Comparison of ENCODE assay signal across 19 mouse cellular contexts in the genomic region with DNA sequence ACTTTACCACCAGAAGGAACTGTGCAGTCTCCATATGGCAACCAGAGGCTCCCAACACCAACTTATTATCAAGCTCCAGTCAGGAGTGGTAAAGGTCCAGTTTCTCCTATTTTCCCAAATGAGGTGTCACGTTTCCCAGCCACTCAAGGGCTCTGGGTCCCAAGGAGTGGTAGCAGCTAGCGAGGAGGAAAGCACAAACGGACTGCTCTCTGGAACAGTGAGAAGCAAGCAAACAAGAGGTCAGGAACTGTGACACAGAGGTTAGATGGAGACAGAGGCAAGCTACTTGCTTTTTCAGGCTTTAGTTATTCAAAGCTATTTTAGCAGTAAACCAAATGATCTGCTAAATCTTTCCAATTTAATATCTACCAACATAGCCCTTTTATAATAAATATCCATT. TPM values are rescaled to one million over a fixed set of nuclear protein-coding genes. Genes with fewer than 3 reads are reported as not detected.
A peak's percentile ranks its signal among the peaks of the same experiment; 100 is the strongest.
DNase-seq lines count a peak whose midpoint lies in the region; ATAC-seq and TF ChIP-seq lines count a peak whose summit lies in the region.
"Had no signal": no experiment of that assay in that cellular context is flagged by ENCODE, and none has a peak within 500 bp of the region (broad histone marks: within the 10 kb centered on the region; RNA-seq: fewer than 3 reads in every experiment).

No protein-coding gene starts in this region.

- H3K27me3 ChIP-seq in intestine, postnatal 0 days (replicated peaks; ENCODE audit: control insufficient read depth, insufficient read depth, low read length), result no peaks in the 10 kb centered on the region
- no peaks in the 10 kb centered on the region for H3K27me3 ChIP-seq in intestine, embryonic 16.5 days (replicated peaks; ENCODE audit: control insufficient read depth, insufficient read depth, low read length)
- H3K27me3 ChIP-seq in liver, adult 2 months (ENCODE audit: control insufficient read depth, insufficient read depth, low read length), result no peaks in the 10 kb centered on the region
- H3K27me3 ChIP-seq in liver, embryonic 11.5 days (replicated peaks; ENCODE audit: control insufficient read depth, insufficient read depth, low read length), result no peaks in the 10 kb centered on the region
- H3K27me3 ChIP-seq in myocyte (ENCODE audit: control insufficient read depth, insufficient read depth, insufficient read length), result no peaks in the 10 kb centered on the region
- H3K27me3 ChIP-seq: embryonic facial prominence, embryonic 15.5 days; heart, embryonic 15.5 days; hindbrain, embryonic 12.5 days; intestine, embryonic 15.5 days; limb, embryonic 15.5 days had no signal

- no peak for TF ChIP-seq CTCF in intestine, postnatal 0 days (IDR thresholded peaks at IDR 0.05; ENCODE audit: low read depth)
- no peak for TF ChIP-seq CTCF in liver, adult 2 months (IDR thresholded peaks at IDR 0.05; ENCODE audit: low read depth, low read length)

- ATAC-seq in intestine, postnatal 0 days, result no peak
- no peak for ATAC-seq in intestine, embryonic 16.5 days
- ATAC-seq in liver, embryonic 11.5 days (replicated peaks; ENCODE audit: low FRiP score), result no peak
- ATAC-seq: forebrain, embryonic 14.5 days; intestine, embryonic 15.5 days had no signal

- H3K9me3 ChIP-seq in intestine, postnatal 0 days (ENCODE audit: control insufficient read depth), result no peaks in the 10 kb centered on the region
- H3K9me3 ChIP-seq in intestine, embryonic 16.5 days (ENCODE audit: control insufficient read depth, low read length), result no peaks in the 10 kb centered on the region
- H3K9me3 ChIP-seq in liver, embryonic 11.5 days (ENCODE audit: control insufficient read depth, low read length), result no peaks in the 10 kb centered on the region
- H3K9me3 ChIP-seq: embryonic facial prominence, embryonic 15.5 days; heart, embryonic 15.5 days; hindbrain, embryonic 12.5 days; intestine, embryonic 15.5 days; limb, embryonic 15.5 days had no signal

- no peak overlapping the region for H3K9ac ChIP-seq in intestine, postnatal 0 days (ENCODE audit: low read depth, low read length)
- H3K9ac ChIP-seq in intestine, embryonic 16.5 days (ENCODE audit: low read depth, low read length), result no peak overlapping the region
- H3K9ac ChIP-seq in liver, adult 2 months (ENCODE audit: low read depth, low read length), result no peak overlapping the region
- no peak overlapping the region for H3K9ac ChIP-seq in liver, embryonic 11.5 days (ENCODE audit: low read depth, low read length)
- H3K9ac ChIP-seq: embryonic facial prominence, embryonic 15.5 days; heart, embryonic 15.5 days; hindbrain, embryonic 12.5 days; intestine, embryonic 15.5 days; limb, embryonic 15.5 days had no signal

- H3K4me2 ChIP-seq in intestine, postnatal 0 days (replicated peaks; ENCODE audit: low read depth), result 0 out of 2 replicates have a peak overlapping the region, but pooled peaks have one; percentile 11
- H3K4me2 ChIP-seq in intestine, embryonic 16.5 days (ENCODE audit: low read depth, low read length), result no peak overlapping the region
- H3K4me2 ChIP-seq in liver, embryonic 11.5 days, result no peak overlapping the region
- peak overlapping the region; percentile 31 for H3K4me2 ChIP-seq in myocyte (ENCODE audit: low read depth)
- H3K4me2 ChIP-seq: embryonic facial prominence, embryonic 15.5 days; heart, embryonic 15.5 days; hindbrain, embryonic 12.5 days; intestine, embryonic 15.5 days; limb, embryonic 15.5 days; midbrain, embryonic 11.5 days had no signal

- H3K27ac ChIP-seq in intestine, postnatal 0 days (ENCODE audit: low read depth, low read length), result no peak overlapping the region
- no peak overlapping the region for H3K27ac ChIP-seq in intestine, embryonic 16.5 days (ENCODE audit: low read length)
- H3K27ac ChIP-seq in liver, adult 2 months (replicated peaks; ENCODE audit: insufficient read depth, low read depth, low read length), result no peak overlapping the region
- no peak overlapping the region for H3K27ac ChIP-seq in liver, embryonic 11.5 days (ENCODE audit: low read depth, low read length)
- H3K27ac ChIP-seq: embryonic facial prominence, embryonic 15.5 days; heart, embryonic 15.5 days; intestine, embryonic 15.5 days; limb, embryonic 15.5 days had no signal

- H3K36me3 ChIP-seq in intestine, postnatal 0 days (ENCODE audit: control insufficient read depth, insufficient read depth), result no peaks in the 10 kb centered on the region
- H3K36me3 ChIP-seq in intestine, embryonic 16.5 days (ENCODE audit: control insufficient read depth, insufficient read depth, low read length), result no peaks in the 10 kb centered on the region
- H3K36me3 ChIP-seq in liver, adult 2 months (ENCODE audit: control insufficient read depth, insufficient read depth, low read length), result no peaks in the 10 kb centered on the region
- H3K36me3 ChIP-seq in liver, embryonic 11.5 days (ENCODE audit: control insufficient read depth, insufficient read depth, low read length), result no peaks in the 10 kb centered on the region
- H3K36me3 ChIP-seq in myocyte (ENCODE audit: control insufficient read depth, insufficient read depth), result no peaks in the 10 kb centered on the region
- H3K36me3 ChIP-seq: embryonic facial prominence, embryonic 15.5 days; heart, embryonic 15.5 days; hindbrain, embryonic 12.5 days; intestine, embryonic 15.5 days; limb, embryonic 15.5 days had no signal

- WGBS in intestine, postnatal 0 days, result 55% methylated on average over 3 of the region's 3 CpGs
- WGBS in intestine, embryonic 16.5 days, result 48% methylated on average over 3 of the region's 3 CpGs
- 28% methylated on average over 3 of the region's 3 CpGs for WGBS in liver, adult 2 months
- 63% methylated on average over 3 of the region's 3 CpGs for WGBS in liver, embryonic 11.5 days

- DNase-seq in liver, adult 2 months (ENCODE audit: extremely low read depth, low read depth, low spot score), result peak; percentile 64
- no peak for DNase-seq in liver, embryonic 11.5 days (ENCODE audit: low spot score)
- DNase-seq in embryo, embryonic 11 days, result peak; percentile 34
- no peak for DNase-seq in ovary, adult 18-20 months (ENCODE audit: low spot score)
- DNase-seq: adrenal gland, postnatal 36 days; cerebellum, adult 9-10 months; lung, adult 18-20 months; lung, postnatal 14 days; thymus, postnatal 25 days had no signal

- H3K4me3 ChIP-seq in intestine, postnatal 0 days (ENCODE audit: low read depth, low read length), result no peak overlapping the region
- no peak overlapping the region for H3K4me3 ChIP-seq in intestine, embryonic 16.5 days (ENCODE audit: low read length)
- H3K4me3 ChIP-seq in liver, adult 2 months (ENCODE audit: insufficient read depth, low read depth, low read length), result no peak overlapping the region
- H3K4me3 ChIP-seq in liver, embryonic 11.5 days (ENCODE audit: low read depth, low read length), result no peak overlapping the region
- no peak overlapping the region for H3K4me3 ChIP-seq in myocyte
- H3K4me3 ChIP-seq: embryonic facial prominence, embryonic 15.5 days; heart, embryonic 15.5 days; hindbrain, embryonic 12.5 days; intestine, embryonic 15.5 days; limb, embryonic 15.5 days had no signal

- no peak for TF ChIP-seq POLR2A in liver, adult 2 months (IDR thresholded peaks at IDR 0.05; ENCODE audit: extremely low read depth, insufficient read depth, low read length)
- no peak for TF ChIP-seq POLR2A in myocyte (IDR thresholded peaks at IDR 0.05; ENCODE audit: insufficient read length, low read depth)

- H3K79me2 ChIP-seq in liver, adult 2 months (ENCODE audit: control insufficient read depth, insufficient read depth, low read length), result peaks cover 32% of the 10 kb centered on the region; the same call in 1 of the 2 replicates
- H3K79me2 ChIP-seq in myocyte (ENCODE audit: control insufficient read depth, insufficient read depth), result peaks cover 71% of the 10 kb centered on the region

- H3ac ChIP-seq in myocyte (ENCODE audit: control insufficient read depth, insufficient read length), result no peak overlapping the region

- no peaks in the 10 kb centered on the region for H3K4me1 ChIP-seq in intestine, postnatal 0 days (replicated peaks; ENCODE audit: control insufficient read depth, insufficient read depth, low read length)
- peaks cover 6% of the 10 kb centered on the region; the same call in 1 of the 2 replicates for H3K4me1 ChIP-seq in intestine, embryonic 16.5 days (ENCODE audit: control insufficient read depth, insufficient read depth, low read length)
- peaks cover 9% of the 10 kb centered on the region for H3K4me1 ChIP-seq in liver, adult 2 months (ENCODE audit: control insufficient read depth, insufficient read depth, low read length)
- H3K4me1 ChIP-seq in liver, embryonic 11.5 days (replicated peaks; ENCODE audit: control insufficient read depth, insufficient read depth, low read length), result peaks cover 4% of the 10 kb centered on the region; the same call in 1 of the 2 replicates

TF ChIP-seq in myocyte, 11 proteins besides CTCF, POLR2A, EP300 and RAD21:
- TF ChIP-seq SRF (IDR thresholded peaks at IDR 0.05; ENCODE audit: control insufficient read depth, insufficient read length, low read depth) (no peak), REST (IDR thresholded peaks at IDR 0.05; ENCODE audit: insufficient read depth, insufficient read length) (no peak), E2F4 (IDR thresholded peaks at IDR 0.05; ENCODE audit: insufficient read depth) (no peak), TCF3 (IDR thresholded peaks at IDR 0.05; ENCODE audit: insufficient read length, low read depth) (no peak)

RNA-seq across cellular contexts. Expression of gene Ccser2, which starts 3.2 kb away (rescaled TPM):
- 81.8 and 81.9 TPM in 2 replicates for polyA plus RNA-seq in intestine, postnatal 0 days (2015; fragmentation: Nextera tagmentation; extraction: Ambion mirVana)
- 30.1 and 33.5 TPM in 2 replicates for polyA plus RNA-seq in intestine, embryonic 16.5 days (2015; fragmentation: Nextera tagmentation; extraction: Ambion mirVana)
- total RNA-seq in liver, adult 2 months (2014; rRNA removed), result 19.1 and 21.1 TPM in 2 replicates
- 6.3 and 7.4 TPM in 2 replicates for polyA plus RNA-seq in liver, adult 2 months (2012; rRNA removed)
- 10.7 and 11.1 TPM in 2 replicates for polyA plus RNA-seq in liver, embryonic 11.5 days (2014; fragmentation: Nextera tagmentation; extraction: Ambion mirVana)
- polyA plus RNA-seq in myocyte (2012; fragmentation: generic; extraction: Trizol), result 9.5 TPM

Comparison
In these comparisons a context has a peak if more than half of its experiments do, and no peak if none do; other contexts are left out.
1. H3K4me2 ChIP-seq: peak in intestine, postnatal 0 days (single experiment) and myocyte (single experiment); none in intestine, embryonic 16.5 days (single experiment) and liver, embryonic 11.5 days (single experiment).
2. DNase-seq: peak in liver, adult 2 months (single experiment) and embryo, embryonic 11 days (single experiment); none in liver, embryonic 11.5 days (single experiment) and ovary, adult 18-20 months (single experiment).